Mouse (Mus musculus) hindbrain, embryonic 16.5 days (tissue): ENCODE results near the gene Ccnjl. TPM values are rescaled to one million over a fixed set of nuclear protein-coding genes. Genes with fewer than 3 reads are reported as not detected.
A peak's percentile ranks its signal among the peaks of the same experiment; 100 is the strongest.

Experiments
- ATAC-seq: fragments of 200-750 bp; cut with Nextera tagmentation; 2 replicates; pipeline ENCODE4 v1.8.0; 2017; ENCODE audit warnings: moderate TSS enrichment, moderate library complexity
- H3K27ac ChIP-seq: fragments of 300-500 bp; sonication (generic); 2 replicates; pipeline ENCODE4 v1.5.1; 2014; ENCODE audit warnings: low read depth, mild to moderate bottlenecking, control low read depth, low read length, moderate library complexity
- H3K27me3 ChIP-seq: fragments of 300-500 bp; sonication (generic); replicated peaks from 2 replicates; pipeline ENCODE4 v1.6.1; 2014; ENCODE audit warnings: low read length; ENCODE audit not compliant: control insufficient read depth, insufficient read depth
- H3K36me3 ChIP-seq: fragments of 300-500 bp; sonication (generic); 2 replicates; pipeline ENCODE4 v1.6.1; 2014; ENCODE audit warnings: mild to moderate bottlenecking, low read length, moderate library complexity, mixed read lengths; ENCODE audit not compliant: control insufficient read depth, insufficient read depth
- H3K4me1 ChIP-seq: fragments of 300-500 bp; sonication (generic); 2 replicates; pipeline ENCODE4 v1.6.1; 2014; ENCODE audit warnings: low read depth, low read length; ENCODE audit not compliant: control insufficient read depth, insufficient read depth
- H3K4me2 ChIP-seq: fragments of 300-500 bp; sonication (generic); 2 replicates; pipeline ENCODE4 v1.6.1; 2014; ENCODE audit warnings: mild to moderate bottlenecking, low read length, control low read depth, moderate library complexity
- H3K4me3 ChIP-seq: fragments of 300-500 bp; sonication (generic); 2 replicates; pipeline ENCODE4 v1.5.1; 2014; ENCODE audit warnings: mild to moderate bottlenecking, low read length, control low read depth, moderate library complexity
- H3K9ac ChIP-seq: fragments of 300-500 bp; sonication (generic); 2 replicates; pipeline ENCODE4 v1.6.1; 2014; ENCODE audit warnings: low read depth, mild to moderate bottlenecking, control low read depth, low read length, moderate library complexity
- H3K9me3 ChIP-seq: fragments of 300-500 bp; sonication (generic); 2 replicates; pipeline ENCODE4 v1.6.1; 2014; ENCODE audit warnings: mild to moderate bottlenecking, low read length, moderate library complexity; ENCODE audit not compliant: control insufficient read depth
- WGBS: fragments of 180-500 bp; shearing (Covaris S2); extraction: QIAGEN DNeasy Blood & Tissue Kit; methylation state at CpG from one replicate; pipeline ENCODE4 v1.1.7; 2014; 5-methylcytosine and 5-hydroxymethylcytosine counted together
- polyA plus RNA-seq: library from polyadenylated mRNA; unstranded; fragments of >200 nt; fragmentation: Nextera tagmentation; extraction: Ambion mirVana; gene quantifications from 2 replicates; pipeline ENCODE4 v1.2.1, GENCODE M21; 2015

Gene Ccnjl
- polyA plus RNA-seq, 1 experiment from 2014 or later, result 7.1 TPM

GRCm38 (mm10) chr11:43604891-43605290 lies 76.3 kb downstream of the Ccnjl start:
- H3K4me3 ChIP-seq, result no peak overlapping the region
- H3K36me3 ChIP-seq, result no peaks in the 10 kb centered on the region
- no peaks in the 10 kb centered on the region for H3K4me1 ChIP-seq
- no peaks in the 10 kb centered on the region for H3K27me3 ChIP-seq
- no peaks in the 10 kb centered on the region for H3K9me3 ChIP-seq
- ATAC-seq, result no peak
- H3K4me2 ChIP-seq, result no peak overlapping the region
- H3K27ac ChIP-seq, result no peak overlapping the region
- WGBS, result 96% methylated on average over 6 of the region's 6 CpGs
- no peak overlapping the region for H3K9ac ChIP-seq

- Histone ChIP-seq H3K9ac (no peak overlapping the region), H3K4me1 (no peaks in the 10 kb centered on the region), H3K4me3 (no peak overlapping the region), H3K4me2 (no peak overlapping the region), H3K9me3 (no peaks in the 10 kb centered on the region), H3K36me3 (no peaks in the 10 kb centered on the region), H3K27me3 (no peaks in the 10 kb centered on the region), H3K27ac (no peak overlapping the region)
- no peak for ATAC-seq
- 85% methylated on average over 6 of the region's 6 CpGs for WGBS
Observed at GRCm38 (mm10) chr11:43605859-43606258, 77.3 kb downstream of the Ccnjl start.

- ATAC-seq, result 0 out of 2 replicates have a peak, but pooled peaks have one; percentile 56
Observed at GRCm38 (mm10) chr11:43608440-43608839, 79.9 kb downstream of the Ccnjl start.

GRCm38 (mm10) chr11:43610006-43610661 lies 81.5 kb downstream of the Ccnjl start:
- no peak for ATAC-seq
- no peak overlapping the region for H3K9ac ChIP-seq
- no peak overlapping the region for H3K4me3 ChIP-seq
- H3K36me3 ChIP-seq, result no peaks in the 10 kb centered on the region
- peaks cover 4% of the 10 kb centered on the region; the same call in 1 of the 2 replicates for H3K4me1 ChIP-seq
- H3K9me3 ChIP-seq, result no peaks in the 10 kb centered on the region
- whole genome bisulfite sequencing, result 55% methylated on average over 10 of the region's 10 CpGs
- no peak overlapping the region for H3K27ac ChIP-seq
- H3K27me3 ChIP-seq, result no peaks in the 10 kb centered on the region
- H3K4me2 ChIP-seq, result no peak overlapping the region

More at GRCm38 (mm10) chr11:43608440-43608839, 79.9 kb downstream of the Ccnjl start:
- H3K4me2 ChIP-seq, result no peak overlapping the region
- no peaks in the 10 kb centered on the region for H3K36me3 ChIP-seq
- no peaks in the 10 kb centered on the region for H3K9me3 ChIP-seq
- WGBS, result 24% methylated on average over 3 of the region's 3 CpGs
- peaks cover 4% of the 10 kb centered on the region; the same call in 1 of the 2 replicates for H3K4me1 ChIP-seq
- H3K9ac ChIP-seq, result no peak overlapping the region
- no peaks in the 10 kb centered on the region for H3K27me3 ChIP-seq
- H3K27ac ChIP-seq, result no peak overlapping the region; the same call in 1 of the 2 replicates
- H3K4me3 ChIP-seq, result no peak overlapping the region

- WGBS, result 79% methylated on average over 5 of the region's 5 CpGs
- H3K27me3 ChIP-seq, result no peaks in the 10 kb centered on the region
- no peaks in the 10 kb centered on the region for H3K9me3 ChIP-seq
- no peak overlapping the region for H3K9ac ChIP-seq
- no peak for ATAC-seq
- no peak overlapping the region for H3K4me2 ChIP-seq
- peaks cover 4% of the 10 kb centered on the region; the same call in 1 of the 2 replicates for H3K4me1 ChIP-seq
- no peak overlapping the region for H3K4me3 ChIP-seq
- H3K36me3 ChIP-seq, result no peaks in the 10 kb centered on the region
- H3K27ac ChIP-seq, result no peak overlapping the region
Observed at GRCm38 (mm10) chr11:43610662-43611033, 82.1 kb downstream of the Ccnjl start.

GRCm38 (mm10) chr11:43612834-43613488 lies 84.4 kb downstream of the Ccnjl start:
- Histone ChIP-seq H3K4me1 (peaks cover 5% of the 10 kb centered on the region; the same call in 1 of the 2 replicates), H3K9ac (peak overlapping the region; percentile 51), H3K36me3 (no peaks in the 10 kb centered on the region), H3K4me2 (no peak overlapping the region), H3K4me3 (no peak overlapping the region), H3K27ac (peak overlapping the region; percentile 74), H3K27me3 (no peaks in the 10 kb centered on the region), H3K9me3 (no peaks in the 10 kb centered on the region)
- WGBS, result 18% methylated on average over 12 of the region's 12 CpGs
- ATAC-seq, result peak; percentile 80

- Histone ChIP-seq H3K4me3 (no peak overlapping the region), H3K36me3 (no peaks in the 10 kb centered on the region), H3K4me2 (no peak overlapping the region), H3K27ac (no peak overlapping the region), H3K9ac (no peak overlapping the region), H3K27me3 (no peaks in the 10 kb centered on the region), H3K4me1 (peaks cover 4% of the 10 kb centered on the region; the same call in 1 of the 2 replicates), H3K9me3 (no peaks in the 10 kb centered on the region)
- peak; percentile 38 for ATAC-seq
- WGBS, result 25% methylated on average over 5 of the region's 5 CpGs
Observed at GRCm38 (mm10) chr11:43617924-43618323, 89.3 kb downstream of the Ccnjl start.

- Histone ChIP-seq H3K27ac (no peak overlapping the region), H3K4me3 (no peak overlapping the region), H3K9ac (no peak overlapping the region), H3K36me3 (no peaks in the 10 kb centered on the region), H3K27me3 (no peaks in the 10 kb centered on the region), H3K4me2 (no peak overlapping the region), H3K9me3 (no peaks in the 10 kb centered on the region), H3K4me1 (peaks cover 2% of the 10 kb centered on the region; the same call in 1 of the 2 replicates)
- peak; percentile 74 for ATAC-seq
- 37% methylated on average over 7 of the region's 7 CpGs for WGBS
Observed at GRCm38 (mm10) chr11:43618403-43618802, 89.8 kb downstream of the Ccnjl start.

GRCm38 (mm10) chr11:43621769-43622168 lies 93.2 kb downstream of the Ccnjl start:
- Histone ChIP-seq H3K27me3 (no peaks in the 10 kb centered on the region), H3K4me1 (peaks cover 11% of the 10 kb centered on the region), H3K27ac (no peak overlapping the region), H3K9ac (no peak overlapping the region), H3K4me3 (no peak overlapping the region), H3K9me3 (no peaks in the 10 kb centered on the region), H3K36me3 (no peaks in the 10 kb centered on the region), H3K4me2 (no peak overlapping the region)
- WGBS, result 88% methylated on average over 5 of the region's 5 CpGs
- ATAC-seq, result no peak
